Mouse (Mus musculus) frontal cortex, postnatal 25 days (tissue): ENCODE results near the gene Ttc7b.
A peak's percentile ranks its signal among the peaks of the same experiment; 100 is the strongest.

ENCODE experiments used
- DNase-seq, 2 experiments: peaks; one replicate each; pipeline ENCODE4 v3.0.0; 2022; ENCODE audit warnings: low spot score in 2 of 2

The Ttc7b gene

GRCm38 (mm10) chr12:100525939-100526338, 5.3 kb upstream of the Ttc7b start:
- no peak for DNase-seq

GRCm38 (mm10) chr12:100520077-100520793, 391 bp downstream of the Ttc7b start:
- DNase-seq = peak in 1 of 2 experiments; percentile 30

GRCm38 (mm10) chr12:100519684-100520076, 946 bp downstream of the Ttc7b start:
- no peak for DNase-seq

- no peak for DNase-seq
Observed at GRCm38 (mm10) chr12:100517371-100517770, 3.3 kb downstream of the Ttc7b start.

GRCm38 (mm10) chr12:100516161-100516838, 4.3 kb downstream of the Ttc7b start:
- DNase-seq = no peak

- no peak for DNase-seq
Observed at GRCm38 (mm10) chr12:100515493-100515892, 5.1 kb downstream of the Ttc7b start.

GRCm38 (mm10) chr12:100514611-100515010, 6.0 kb downstream of the Ttc7b start:
- DNase-seq = no peak

GRCm38 (mm10) chr12:100513131-100513530, 7.5 kb downstream of the Ttc7b start:
- DNase-seq = no peak

- no peak for DNase-seq
Observed at GRCm38 (mm10) chr12:100512641-100513040, 8.0 kb downstream of the Ttc7b start.

GRCm38 (mm10) chr12:100509615-100510282, 10.9 kb downstream of the Ttc7b start:
- no peak for DNase-seq

GRCm38 (mm10) chr12:100508668-100509067, 12.0 kb downstream of the Ttc7b start:
- DNase-seq = no peak

GRCm38 (mm10) chr12:100505484-100505883, 15.1 kb downstream of the Ttc7b start:
- no peak for DNase-seq

GRCm38 (mm10) chr12:100504585-100504984, 16.0 kb downstream of the Ttc7b start:
- no peak for DNase-seq

GRCm38 (mm10) chr12:100503659-100504058, 17.0 kb downstream of the Ttc7b start:
- no peak for DNase-seq

GRCm38 (mm10) chr12:100502544-100502943, 18.1 kb downstream of the Ttc7b start:
- DNase-seq = no peak

GRCm38 (mm10) chr12:100501261-100501660, 19.4 kb downstream of the Ttc7b start:
- no peak for DNase-seq

GRCm38 (mm10) chr12:100499469-100499868, 21.2 kb downstream of the Ttc7b start:
- no peak for DNase-seq

GRCm38 (mm10) chr12:100498006-100498405, 22.6 kb downstream of the Ttc7b start:
- DNase-seq = no peak

GRCm38 (mm10) chr12:100495083-100495482, 25.5 kb downstream of the Ttc7b start:
- DNase-seq = no peak

- DNase-seq = no peak
Observed at GRCm38 (mm10) chr12:100493211-100493610, 27.4 kb downstream of the Ttc7b start.

- DNase-seq = no peak
Observed at GRCm38 (mm10) chr12:100492676-100493075, 27.9 kb downstream of the Ttc7b start.

GRCm38 (mm10) chr12:100491967-100492611, 28.5 kb downstream of the Ttc7b start:
- no peak for DNase-seq
